Mouse (Mus musculus) thymus, postnatal 4 days (tissue): ENCODE data around the gene Olfr1239.

ENCODE experiments used
- DNase-seq: peaks from one replicate; pipeline ENCODE4 v3.0.0; 2021

Olfr1239 gene

DNA sequence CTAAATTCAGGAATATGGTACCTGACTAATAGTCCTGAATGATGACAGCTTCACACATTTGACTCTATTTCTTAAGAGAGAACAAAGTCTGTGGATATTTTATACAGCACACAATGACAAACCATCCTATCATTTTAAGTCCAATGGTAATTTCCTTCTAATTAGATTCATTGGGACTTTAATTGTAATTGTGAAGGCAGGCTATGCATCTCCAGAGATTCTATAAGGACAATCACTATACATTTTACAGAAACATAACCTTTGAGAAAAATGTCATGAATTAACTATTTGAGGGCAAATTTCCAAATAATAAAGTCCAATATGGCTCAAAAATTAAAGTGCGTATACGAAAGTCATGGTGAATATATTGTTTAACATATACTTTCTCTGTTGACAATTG lies at the start of gene Olfr1239:
Gene Olfr1239 (minus strand): TSS at position 101 of the 400 bp plus-strand sequence.
- no peak for DNase-seq

DNA sequence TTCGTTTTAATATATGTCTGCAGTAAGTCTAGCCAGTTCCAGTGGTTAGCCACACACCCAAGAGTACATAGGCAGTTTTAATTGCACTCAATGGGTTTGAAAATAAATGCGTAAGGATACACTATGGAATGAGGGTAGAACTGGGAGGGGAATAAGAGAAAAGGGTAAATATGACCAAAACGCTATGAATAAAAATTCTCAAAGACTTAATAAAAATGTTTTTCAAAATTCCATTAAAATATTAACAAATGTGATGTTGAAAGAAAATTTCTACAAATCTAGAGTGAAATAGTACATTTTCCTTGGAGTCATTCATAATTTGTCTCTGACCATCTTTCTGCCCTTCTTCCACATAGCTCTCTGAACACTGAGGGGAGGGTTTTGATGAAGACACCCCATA lies 22.7 kb upstream of the Olfr1239 start, which contains the start of gene Olfr1240:
Gene Olfr1240 (minus strand): TSS at position 101 of the 400 bp plus-strand sequence.
- DNase-seq, result no peak

- DNase-seq, result no peak
Observed at GRCm38 (mm10) chr2:89414557-89414956, 5.7 kb downstream of the Olfr1239 start.

DNA sequence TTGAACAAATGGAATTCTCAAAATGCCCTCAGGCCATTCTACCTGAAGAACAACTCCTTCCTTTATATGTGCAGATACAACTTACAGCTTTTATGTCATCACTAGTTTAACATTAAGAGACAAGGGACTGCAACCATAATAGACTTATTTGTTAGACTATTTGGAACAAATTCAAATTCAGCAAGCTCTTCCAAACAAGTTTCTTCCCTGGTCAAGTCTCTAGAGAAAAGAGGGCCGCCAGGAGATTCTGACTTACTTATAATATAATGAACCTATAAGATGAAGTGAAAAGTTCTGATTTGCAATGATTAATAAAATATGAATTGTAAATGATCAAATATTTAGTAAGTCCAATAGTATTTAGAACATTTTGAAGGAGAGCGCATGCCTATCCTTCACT lies 10.6 kb downstream of the Olfr1239 start, which contains the start of gene Olfr1238:
Gene Olfr1238 (minus strand): TSS at position 101 of the 400 bp plus-strand sequence.
- no peak for DNase-seq

DNA sequence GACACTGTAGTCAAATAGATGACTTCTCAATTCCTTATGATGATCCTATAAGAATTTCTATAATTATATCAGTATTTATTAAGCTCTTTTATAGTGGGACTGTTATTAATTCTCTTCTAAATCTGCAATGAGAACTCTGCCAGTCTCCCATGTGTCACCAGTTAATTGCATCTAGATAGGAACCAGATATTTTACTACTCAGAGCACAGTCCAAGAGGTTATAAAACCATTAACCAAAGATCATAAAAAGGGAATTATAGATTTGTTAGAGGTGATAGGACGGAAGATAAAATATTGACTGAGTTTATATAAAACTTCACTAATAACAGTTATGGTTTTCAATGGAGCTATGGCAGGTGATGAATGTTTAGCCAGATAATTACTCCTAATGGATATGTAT lies 19.3 kb downstream of the Olfr1239 start:
- DNase-seq, result no peak
